Mouse (Mus musculus) stomach, embryonic 14.5 days (tissue): ENCODE results near the gene Cacna1d. TPM values are rescaled to one million over a fixed set of nuclear protein-coding genes. Genes with fewer than 3 reads are reported as not detected.

Experiments
- ATAC-seq: fragments of 200-750 bp; cut with Nextera tagmentation; 2 replicates; pipeline ENCODE4 v1.8.0; 2017; ENCODE audit warnings: low read depth, moderate TSS enrichment; ENCODE audit not compliant: insufficient number of reproducible peaks, insufficient read depth, low FRiP score
- H3K27ac ChIP-seq: fragments of 300-500 bp; sonication (generic); 2 replicates; pipeline ENCODE4 v1.5.1; 2014; ENCODE audit warnings: mild to moderate bottlenecking, low read length, moderate library complexity, mixed read lengths
- H3K27me3 ChIP-seq: fragments of 300-500 bp; sonication (generic); 2 replicates; pipeline ENCODE4 v1.6.1; 2014; ENCODE audit warnings: low read length, control low read depth, mixed read lengths; ENCODE audit not compliant: control insufficient read depth, insufficient read depth
- H3K36me3 ChIP-seq: fragments of 300-500 bp; sonication (generic); 2 replicates; pipeline ENCODE4 v1.6.1; 2014; ENCODE audit warnings: mild to moderate bottlenecking, control low read depth, low read length, moderate library complexity, mixed read lengths; ENCODE audit not compliant: control insufficient read depth, insufficient read depth
- H3K4me1 ChIP-seq: fragments of 300-500 bp; sonication (generic); 2 replicates; pipeline ENCODE4 v1.6.1; 2014; ENCODE audit warnings: low read length, control low read depth, mixed read lengths; ENCODE audit not compliant: control insufficient read depth, insufficient read depth
- H3K4me2 ChIP-seq: fragments of 300-500 bp; sonication (generic); replicated peaks from 2 replicates; pipeline ENCODE4 v1.6.1; 2014; ENCODE audit warnings: low read depth, low read length, control low read depth
- H3K4me3 ChIP-seq: fragments of 300-500 bp; sonication (generic); 2 replicates; pipeline ENCODE4 v1.5.1; 2014; ENCODE audit warnings: low read depth, low read length, control low read depth
- H3K9ac ChIP-seq: fragments of 300-500 bp; sonication (generic); replicated peaks from 2 replicates; pipeline ENCODE4 v1.6.1; 2014; ENCODE audit warnings: low read depth, mild to moderate bottlenecking, control low read depth, low read length, moderate library complexity, mixed read lengths
- H3K9me3 ChIP-seq: fragments of 300-500 bp; sonication (generic); 2 replicates; pipeline ENCODE4 v1.6.1; 2016; ENCODE audit warnings: low read depth, low read length, control low read depth; ENCODE audit not compliant: control insufficient read depth
- WGBS: fragments of 180-500 bp; shearing (Covaris S2); extraction: QIAGEN DNeasy Blood & Tissue Kit; methylation state at CpG from one replicate; pipeline ENCODE4 v1.1.7; 2014; 5-methylcytosine and 5-hydroxymethylcytosine counted together
- polyA plus RNA-seq: library from polyadenylated mRNA; unstranded; fragments of >200 nt; fragmentation: Nextera tagmentation; extraction: Ambion mirVana; gene quantifications from 2 replicates; pipeline ENCODE4 v1.2.1, GENCODE M21; 2014

Gene Cacna1d
- polyA plus RNA-seq, 1 experiment from 2014 or later: 15.3 TPM

DNA sequence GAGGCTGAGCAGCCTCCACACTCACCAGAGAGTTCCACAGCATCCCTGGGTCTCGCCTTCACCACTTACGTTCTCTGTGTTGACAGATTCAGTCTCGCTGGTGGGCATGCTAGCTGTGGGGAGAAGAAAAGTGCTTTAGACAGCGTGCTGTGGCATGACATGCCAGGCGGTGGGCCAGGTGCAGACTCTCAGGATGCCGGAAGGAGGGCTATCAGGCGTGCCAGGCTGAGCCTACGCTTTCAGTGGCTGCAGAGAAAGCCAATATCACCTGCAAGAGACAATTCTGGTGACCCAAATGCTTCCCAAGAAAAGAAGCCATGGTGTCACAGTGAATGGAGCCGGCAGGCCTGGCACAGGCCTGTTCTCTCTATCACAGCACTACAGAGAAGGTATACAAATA is 361.2 kb downstream of the Cacna1d start:
- H3K36me3 ChIP-seq: no peaks in the 10 kb centered on the region; the same call in none of the 2 replicates
- ATAC-seq: no peak
- no peak overlapping the region for H3K9ac ChIP-seq
- no peaks in the 10 kb centered on the region for H3K27me3 ChIP-seq
- WGBS: 90% methylated on average over 9 of the region's 9 CpGs
- no peaks in the 10 kb centered on the region for H3K4me1 ChIP-seq
- H3K27ac ChIP-seq: no peak overlapping the region
- H3K9me3 ChIP-seq: no peaks in the 10 kb centered on the region
- no peak overlapping the region for H3K4me3 ChIP-seq
- H3K4me2 ChIP-seq: no peak overlapping the region

DNA sequence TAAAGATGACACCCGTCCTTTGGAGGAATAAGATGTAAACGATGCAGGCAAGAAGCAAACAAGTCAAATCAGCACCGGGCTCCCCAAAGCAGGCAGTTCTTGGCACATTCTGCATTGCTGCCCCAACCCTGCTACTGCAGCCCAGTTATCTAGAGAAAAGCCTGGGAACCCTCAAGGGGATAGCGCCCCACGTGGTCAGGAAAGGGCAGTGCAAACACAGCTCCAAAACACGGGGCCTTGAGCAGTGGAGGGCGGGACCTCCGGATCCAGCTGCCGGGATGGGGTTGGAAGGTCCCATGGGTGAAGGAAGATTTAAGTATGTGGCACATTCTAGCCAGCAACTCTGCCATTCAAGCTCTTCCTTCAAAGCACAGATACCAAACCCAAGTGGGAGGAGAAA is 361.9 kb downstream of the Cacna1d start:
- no peak overlapping the region for H3K4me3 ChIP-seq
- H3K4me1 ChIP-seq: no peaks in the 10 kb centered on the region
- no peaks in the 10 kb centered on the region; the same call in none of the 2 replicates for H3K36me3 ChIP-seq
- no peak overlapping the region for H3K9ac ChIP-seq
- H3K4me2 ChIP-seq: no peak overlapping the region
- no peak overlapping the region for H3K27ac ChIP-seq
- no peaks in the 10 kb centered on the region for H3K27me3 ChIP-seq
- no peaks in the 10 kb centered on the region for H3K9me3 ChIP-seq
- WGBS: 36% methylated on average over 9 of the region's 9 CpGs
- ATAC-seq: no peak

DNA sequence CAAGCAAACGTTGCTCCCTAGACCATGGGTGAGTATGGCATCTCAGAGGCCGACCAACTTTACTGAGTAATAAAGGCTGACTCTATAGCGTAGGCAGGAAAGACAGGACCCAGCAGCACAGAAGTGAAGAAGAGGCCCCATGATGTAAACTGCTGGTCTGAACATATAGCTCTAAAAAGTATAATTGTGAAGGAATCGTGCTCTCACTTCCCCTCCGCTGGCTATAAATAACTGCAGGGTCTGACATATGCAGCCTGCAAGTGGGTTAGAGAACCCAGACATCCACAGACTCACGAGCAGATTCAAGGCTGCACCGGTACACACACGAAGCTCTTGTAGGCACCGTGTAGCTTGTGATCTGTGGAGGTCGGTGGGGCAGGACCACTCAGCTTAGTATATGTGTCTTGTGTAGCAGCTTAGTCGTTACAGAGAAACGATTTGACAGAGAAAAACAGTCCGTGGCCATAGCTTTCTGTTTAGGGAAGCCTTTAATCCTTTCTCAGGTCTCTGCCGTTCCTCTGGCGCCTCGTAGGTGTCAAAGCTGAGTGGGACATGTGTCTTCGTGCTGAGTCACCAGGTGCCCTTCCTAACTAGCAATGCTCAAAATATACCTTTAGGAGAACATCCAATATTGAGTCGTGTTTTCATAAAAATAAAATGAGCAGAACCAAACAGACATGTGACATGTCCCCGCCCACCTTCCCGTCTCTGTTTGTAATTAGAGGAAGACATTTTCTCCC is 366.1 kb downstream of the Cacna1d start:
- Histone ChIP-seq H3K36me3 (no peaks in the 10 kb centered on the region; the same call in 1 of the 2 replicates), H3K4me3 (no peak overlapping the region), H3K27me3 (no peaks in the 10 kb centered on the region), H3K4me1 (no peaks in the 10 kb centered on the region), H3K4me2 (no peak overlapping the region), H3K9me3 (no peaks in the 10 kb centered on the region), H3K27ac (no peak overlapping the region), H3K9ac (no peak overlapping the region)
- WGBS: 68% methylated on average over 20 of the region's 20 CpGs
- no peak for ATAC-seq

DNA sequence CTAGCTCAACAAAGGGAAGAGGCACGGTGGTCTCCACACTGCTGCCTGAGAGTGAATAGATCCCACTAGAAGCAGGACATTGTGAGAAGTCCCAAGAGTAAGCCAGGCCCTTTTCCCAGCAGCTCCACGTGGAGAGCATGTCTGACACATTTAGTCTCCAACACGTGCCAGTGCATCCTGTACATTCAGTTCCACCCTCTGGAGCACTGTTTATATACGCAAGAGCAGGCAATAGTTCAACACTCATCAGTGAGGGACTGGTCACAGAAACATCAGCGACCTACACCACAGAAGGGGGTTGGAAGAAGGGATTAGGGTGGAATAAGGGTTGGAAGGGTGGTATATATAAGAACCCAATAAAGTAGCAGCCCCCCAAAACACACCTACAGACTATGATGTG is 371.2 kb downstream of the Cacna1d start:
- no peaks in the 10 kb centered on the region for H3K27me3 ChIP-seq
- no peaks in the 10 kb centered on the region for H3K9me3 ChIP-seq
- no peak for ATAC-seq
- no peak overlapping the region for H3K4me2 ChIP-seq
- H3K27ac ChIP-seq: no peak overlapping the region
- H3K4me1 ChIP-seq: no peaks in the 10 kb centered on the region
- peaks cover 5% of the 10 kb centered on the region; the same call in 1 of the 2 replicates for H3K36me3 ChIP-seq
- 65% methylated on average over 5 of the region's 5 CpGs for WGBS
- H3K9ac ChIP-seq: no peak overlapping the region
- no peak overlapping the region for H3K4me3 ChIP-seq

DNA sequence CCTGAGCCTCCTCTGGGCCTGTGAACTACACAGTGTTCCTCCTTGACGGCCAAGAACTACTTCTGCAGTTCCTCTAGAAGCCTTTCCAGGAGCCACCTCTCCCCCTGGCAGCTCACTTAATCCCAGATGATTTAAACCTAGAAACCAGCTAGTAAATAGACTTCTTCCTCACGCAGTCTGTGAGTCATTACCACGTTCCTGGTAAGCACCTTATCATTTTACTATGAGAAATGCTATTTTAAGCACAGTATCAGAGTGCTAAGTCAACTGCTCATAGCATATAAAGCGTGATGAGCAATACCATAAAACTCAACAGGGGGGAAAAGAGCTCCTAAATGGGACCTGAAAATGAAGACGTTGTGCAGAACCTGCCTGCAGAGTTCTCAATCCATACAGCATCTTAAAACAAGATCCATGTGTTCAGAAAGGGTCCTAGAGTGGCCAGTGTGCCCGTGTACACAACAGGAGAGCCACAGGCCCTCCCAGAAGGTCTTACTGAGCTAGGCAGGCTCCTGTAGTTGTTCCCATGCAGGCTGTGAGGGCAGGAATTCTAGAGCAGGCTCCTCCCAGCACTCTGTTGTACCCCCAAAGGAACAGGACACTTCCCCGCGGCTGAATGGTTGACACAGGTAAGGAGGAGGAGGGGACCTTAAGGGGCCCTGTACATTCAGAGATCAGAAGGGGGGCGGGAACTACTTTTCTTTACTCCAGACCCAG is 377.7 kb downstream of the Cacna1d start:
- H3K27ac ChIP-seq: no peak overlapping the region
- no peaks in the 10 kb centered on the region for H3K4me1 ChIP-seq
- no peak overlapping the region for H3K4me3 ChIP-seq
- ATAC-seq: no peak
- peaks cover 5% of the 10 kb centered on the region; the same call in 1 of the 2 replicates for H3K36me3 ChIP-seq
- no peak overlapping the region for H3K9ac ChIP-seq
- H3K4me2 ChIP-seq: no peak overlapping the region
- H3K9me3 ChIP-seq: no peaks in the 10 kb centered on the region
- WGBS: 48% methylated on average over 9 of the region's 9 CpGs
- no peaks in the 10 kb centered on the region for H3K27me3 ChIP-seq

DNA sequence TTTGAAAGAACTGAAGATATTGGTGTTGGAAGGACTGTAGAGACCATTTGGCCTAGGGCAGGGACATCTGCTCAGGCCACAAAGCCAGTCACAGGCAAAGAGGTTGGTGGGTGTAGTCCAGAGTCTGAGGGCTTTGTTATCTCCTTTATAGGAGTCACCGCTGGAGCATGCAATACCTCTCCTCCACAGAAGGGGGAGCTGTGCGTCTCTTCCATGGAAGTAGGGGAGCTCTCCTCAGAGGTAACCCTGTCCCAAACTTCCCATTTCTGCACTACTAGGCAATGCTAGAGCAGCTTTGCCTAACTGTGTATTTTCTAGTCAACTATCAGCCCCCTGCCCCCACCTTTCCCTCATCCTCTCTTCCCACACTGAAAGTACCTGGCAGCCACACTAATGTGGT is 382.2 kb downstream of the Cacna1d start:
- Histone ChIP-seq H3K9me3 (no peaks in the 10 kb centered on the region), H3K9ac (no peak overlapping the region), H3K4me3 (no peak overlapping the region), H3K27me3 (no peaks in the 10 kb centered on the region), H3K36me3 (no peaks in the 10 kb centered on the region; the same call in 1 of the 2 replicates), H3K4me1 (no peaks in the 10 kb centered on the region), H3K27ac (no peak overlapping the region), H3K4me2 (no peak overlapping the region)
- 43% methylated on average over 2 of the region's 2 CpGs for WGBS
- no peak for ATAC-seq

DNA sequence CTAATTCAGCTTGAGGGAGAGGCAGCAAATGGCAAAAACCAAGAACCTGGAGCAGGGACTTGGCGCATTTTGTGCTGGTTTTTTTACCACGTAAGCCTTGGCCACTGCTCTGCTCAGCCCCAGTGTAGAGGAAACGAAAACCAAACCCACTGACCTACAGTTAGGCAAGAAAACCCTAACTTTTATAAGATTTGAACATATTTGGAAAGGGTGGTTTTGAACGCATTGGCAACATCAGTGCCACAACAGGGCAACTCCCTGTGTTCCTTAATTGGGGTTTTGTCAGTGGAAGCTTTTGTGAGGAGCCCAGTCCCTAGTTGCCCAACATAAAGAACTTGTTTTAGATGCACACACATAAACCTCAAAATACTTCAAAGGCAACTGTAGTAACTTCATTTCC is 384.7 kb downstream of the Cacna1d start:
- no peak overlapping the region for H3K9ac ChIP-seq
- H3K4me2 ChIP-seq: no peak overlapping the region
- no peak overlapping the region for H3K27ac ChIP-seq
- H3K4me1 ChIP-seq: no peaks in the 10 kb centered on the region
- H3K9me3 ChIP-seq: no peaks in the 10 kb centered on the region
- no peak for ATAC-seq
- H3K27me3 ChIP-seq: no peaks in the 10 kb centered on the region
- no peaks in the 10 kb centered on the region; the same call in 1 of the 2 replicates for H3K36me3 ChIP-seq
- 87% methylated on average over 4 of the region's 4 CpGs for WGBS
- H3K4me3 ChIP-seq: no peak overlapping the region

DNA sequence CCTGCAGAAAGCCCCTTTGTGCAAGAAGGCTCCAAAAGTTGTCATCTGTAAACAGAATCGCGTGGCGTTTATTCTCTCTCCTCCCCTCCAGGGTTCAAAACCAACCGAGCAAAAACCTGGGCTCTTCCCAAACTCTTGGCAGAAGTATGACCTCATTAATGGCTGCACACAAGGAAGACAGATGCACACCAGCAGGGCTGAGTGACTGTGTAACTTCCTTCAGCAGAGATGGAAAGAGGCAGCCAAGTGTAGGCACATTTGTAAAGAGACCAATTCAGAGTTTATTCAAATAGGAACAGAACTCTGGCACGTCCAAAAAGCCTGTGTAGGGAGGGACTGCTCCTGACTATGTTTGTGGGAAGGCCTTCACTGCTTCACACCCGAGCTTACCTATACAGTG is 385.7 kb downstream of the Cacna1d start:
- Histone ChIP-seq H3K4me3 (no peak overlapping the region), H3K27me3 (no peaks in the 10 kb centered on the region), H3K4me2 (no peak overlapping the region), H3K9ac (no peak overlapping the region), H3K27ac (no peak overlapping the region), H3K36me3 (no peaks in the 10 kb centered on the region; the same call in 1 of the 2 replicates), H3K9me3 (no peaks in the 10 kb centered on the region), H3K4me1 (no peaks in the 10 kb centered on the region)
- WGBS: 64% methylated on average over 6 of the region's 6 CpGs
- no peak for ATAC-seq
